Mouse (Mus musculus) G1E (cell line): Measurements from ENCODE around the gene AK157302. TPM values are rescaled to one million over a fixed set of nuclear protein-coding genes. Genes with fewer than 3 reads are reported as not detected.

Experiments
- ATAC-seq: 2 replicates; pipeline ENCODE4 v1.8.0; 2016; ENCODE audit warnings: mild to moderate bottlenecking; ENCODE audit not compliant: insufficient number of reproducible peaks, poor library complexity, low FRiP score, severe bottlenecking; ENCODE audit errors: extremely low read depth
- DNase-seq: peaks from one replicate; pipeline ENCODE4 v3.0.0; 2012; ENCODE audit warnings: low spot score
- H3K27me3 ChIP-seq: 2 replicates; pipeline ENCODE4 v1.6.1; 2012; ENCODE audit warnings: mild to moderate bottlenecking, low read length, inconsistent platforms; ENCODE audit not compliant: insufficient read depth
- H3K36me3 ChIP-seq: replicated peaks from 2 replicates; pipeline ENCODE3; 2012; ENCODE audit warnings: mild to moderate bottlenecking, inconsistent platforms
- H3K4me1 ChIP-seq: 2 replicates; pipeline ENCODE4 v1.6.1; 2012; ENCODE audit warnings: low read depth, low read length, inconsistent platforms, mixed read lengths; ENCODE audit not compliant: insufficient read depth
- H3K4me3 ChIP-seq: 2 replicates; pipeline ENCODE4 v1.5.1; 2012; ENCODE audit warnings: low read depth, mild to moderate bottlenecking, inconsistent platforms, low read length, moderate library complexity, mixed read lengths
- H3K9me3 ChIP-seq: replicated peaks from 2 replicates; pipeline ENCODE4 v1.6.1; 2012; ENCODE audit warnings: inconsistent platforms
- CTCF ChIP-seq: IDR thresholded peaks from 2 replicates; pipeline ENCODE4 v1.5.1; 2012; ENCODE audit warnings: low read depth, low read length, inconsistent platforms, mixed read lengths
- GATA1 ChIP-seq: IDR thresholded peaks from 2 replicates; pipeline ENCODE4 v1.6.1; 2012; ENCODE audit warnings: borderline replicate concordance, low read length, inconsistent platforms, mixed read lengths
- GATA2 ChIP-seq: IDR thresholded peaks from 2 replicates; pipeline ENCODE4 v1.6.1; 2012; ENCODE audit warnings: low read depth, low read length, inconsistent platforms, borderline replicate concordance
- POLR2AphosphoS5 ChIP-seq: IDR thresholded peaks from 2 replicates; pipeline ENCODE4 v1.6.1; 2012; ENCODE audit warnings: low read depth, low read length, inconsistent platforms; ENCODE audit not compliant: insufficient replicate concordance
- TAL1 ChIP-seq: conservative IDR thresholded peaks from 2 replicates; pipeline ENCODE4 v1.6.1; 2012; ENCODE audit warnings: low read depth, low read length, inconsistent platforms, mixed read lengths
- polyA plus RNA-seq: library from polyadenylated mRNA; stranded (reverse); fragments of >175 nt; gene quantifications from 2 replicates; pipeline ENCODE4 v1.2.3, GENCODE M21; 2012
- total RNA-seq, 2 experiments: library from RNA; stranded (forward) in 1 of 2; stranded (reverse) in 1 of 2; fragments of 200-1000 nt in 1 of 2; fragments of >200 nt in 1 of 2; fragmentation: Nextera tagmentation in 1 of 2; gene quantifications; 2 replicates each; pipeline ENCODE4 v1.2.3; 2014 to 2017

Gene AK157302
- total and polyA plus RNA-seq, 3 experiments: 0.07 to 1.7 (median 0.22) TPM

DNA sequence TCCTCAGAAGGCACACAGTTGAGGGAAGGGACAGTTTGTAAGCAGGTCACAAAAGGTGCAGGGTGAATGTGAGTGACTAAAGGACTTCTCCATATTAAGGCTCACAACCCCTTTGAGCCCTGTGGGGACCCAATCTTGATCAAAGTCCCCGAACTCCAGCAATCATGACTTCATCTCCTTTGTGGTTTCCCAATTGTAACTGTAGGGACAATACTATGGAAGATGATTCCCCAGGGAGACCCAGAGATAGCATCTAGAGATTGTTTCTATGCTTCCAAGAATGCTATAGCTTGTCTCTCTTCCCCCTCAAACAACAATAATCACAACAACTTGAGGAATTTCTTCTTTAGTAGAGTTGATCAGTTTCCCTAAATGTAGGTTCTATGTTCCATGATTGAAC, 47.7 kb downstream of the AK157302 start, which contains the start of gene Olfr1366:
Gene Olfr1366 (minus strand): TSS at position 101 of the 400 bp plus-strand sequence.
- Histone ChIP-seq H3K4me1 (no peaks in the 10 kb centered on the region), H3K4me3 (no peak within 1 kb of the TSS), H3K36me3 (no peaks in the 10 kb centered on the region), H3K9me3 (no peaks in the 10 kb centered on the region), H3K27me3 (peaks cover 13% of the 10 kb centered on the region)
- no peak for ATAC-seq
- no peak for DNase-seq
- no peak for TF ChIP-seq GATA2
- TF ChIP-seq CTCF: no peak
- no peak for TF ChIP-seq TAL1
- TF ChIP-seq GATA1: no peak
- TF ChIP-seq POLR2AphosphoS5: no peak

Other genes with a start within 250 kb of the AK157302 start
Only the 20 nearest of the 25 such genes appear.
- gene Gpx5, start 202.5 kb upstream of the AK157302 start, total RNA-seq (2014; fragmentation: Nextera tagmentation): not detected in 2 replicates
- 0.11 TPM in 1 of 2 replicates, not detected in the other for gene Gpx5, start 202.5 kb upstream of the AK157302 start, total RNA-seq (2017)
- not detected in 2 replicates for gene Gpx5, start 202.5 kb upstream of the AK157302 start, polyA plus RNA-seq
- not detected in 2 replicates for gene Gpx6, start 183.1 kb upstream of the AK157302 start, total RNA-seq (2014; fragmentation: Nextera tagmentation)
- 0.11 and 0.29 TPM in 2 replicates for gene Gpx6, start 183.1 kb upstream of the AK157302 start, total RNA-seq (2017)
- not detected in 2 replicates for gene Gpx6, start 183.1 kb upstream of the AK157302 start, polyA plus RNA-seq
- not detected in 2 replicates for gene Olfr1367, start 148.3 kb upstream of the AK157302 start, total RNA-seq (2014; fragmentation: Nextera tagmentation)
- 0.44 TPM in 1 of 2 replicates, not detected in the other for gene Olfr1367, start 148.3 kb upstream of the AK157302 start, total RNA-seq (2017)
- not detected in 2 replicates for gene Olfr1367, start 148.3 kb upstream of the AK157302 start, polyA plus RNA-seq
- gene Zscan12, start 132.4 kb upstream of the AK157302 start, total RNA-seq (2014; fragmentation: Nextera tagmentation): 10.7 and 14.6 TPM in 2 replicates
- gene Zscan12, start 132.4 kb upstream of the AK157302 start, total RNA-seq (2017): 16.2 and 16.8 TPM in 2 replicates
- gene Zscan12, start 132.4 kb upstream of the AK157302 start, polyA plus RNA-seq: 3.4 and 4.0 TPM in 2 replicates
- gene Zkscan3, start 92.5 kb upstream of the AK157302 start, total RNA-seq (2014; fragmentation: Nextera tagmentation): 60.6 and 78.1 TPM in 2 replicates
- 59.0 and 59.3 TPM in 2 replicates for gene Zkscan3, start 92.5 kb upstream of the AK157302 start, total RNA-seq (2017)
- gene Zkscan3, start 92.5 kb upstream of the AK157302 start, polyA plus RNA-seq: 4.6 and 5.5 TPM in 2 replicates
- gene Pgbd1, start 54.2 kb upstream of the AK157302 start, total RNA-seq (2014; fragmentation: Nextera tagmentation): 5.9 and 6.8 TPM in 2 replicates
- 3.9 and 4.9 TPM in 2 replicates for gene Pgbd1, start 54.2 kb upstream of the AK157302 start, total RNA-seq (2017)
- gene Pgbd1, start 54.2 kb upstream of the AK157302 start, polyA plus RNA-seq: 0.21 and 0.22 TPM in 2 replicates
- 43.0 and 43.6 TPM in 2 replicates for gene Zscan26, start 41.5 kb upstream of the AK157302 start, total RNA-seq (2014; fragmentation: Nextera tagmentation)
- gene Zscan26, start 41.5 kb upstream of the AK157302 start, total RNA-seq (2017): 34.7 TPM in 2 replicates
- 3.2 and 3.4 TPM in 2 replicates for gene Zscan26, start 41.5 kb upstream of the AK157302 start, polyA plus RNA-seq
- gene Nkapl, start 26.7 kb upstream of the AK157302 start, total RNA-seq (2014; fragmentation: Nextera tagmentation): 2.2 TPM in 1 of 2 replicates, not detected in the other
- gene Nkapl, start 26.7 kb upstream of the AK157302 start, total RNA-seq (2017): 0.66 and 1.1 TPM in 2 replicates
- 0.53 and 0.54 TPM in 2 replicates for gene Nkapl, start 26.7 kb upstream of the AK157302 start, polyA plus RNA-seq
- not detected in 2 replicates for gene Zkscan4, start 16.3 kb upstream of the AK157302 start, total RNA-seq (2014; fragmentation: Nextera tagmentation)
- gene Zkscan4, start 16.3 kb upstream of the AK157302 start, total RNA-seq (2017): 0.05 and 0.12 TPM in 2 replicates
- gene Zkscan4, start 16.3 kb upstream of the AK157302 start, polyA plus RNA-seq: not detected in 2 replicates
- not detected in 2 replicates for gene Gm10065, start 15.8 kb upstream of the AK157302 start, total RNA-seq (2014; fragmentation: Nextera tagmentation)
- 0.64 and 0.93 TPM in 2 replicates for gene Gm10065, start 15.8 kb upstream of the AK157302 start, total RNA-seq (2017)
- not detected in 2 replicates for gene Gm10065, start 15.8 kb upstream of the AK157302 start, polyA plus RNA-seq
- gene Gm11273, start 6.2 kb downstream of the AK157302 start, total RNA-seq (2014; fragmentation: Nextera tagmentation): 5.1 and 9.0 TPM in 2 replicates
- 9.9 and 11.6 TPM in 2 replicates for gene Gm11273, start 6.2 kb downstream of the AK157302 start, total RNA-seq (2017)
- gene Gm11273, start 6.2 kb downstream of the AK157302 start, polyA plus RNA-seq: 38.3 and 48.1 TPM in 2 replicates
- 36.9 and 42.1 TPM in 2 replicates for gene Zkscan8, start 35.9 kb downstream of the AK157302 start, total RNA-seq (2014; fragmentation: Nextera tagmentation)
- 14.2 and 15.7 TPM in 2 replicates for gene Zkscan8, start 35.9 kb downstream of the AK157302 start, total RNA-seq (2017)
- 4.3 and 5.8 TPM in 2 replicates for gene Zkscan8, start 35.9 kb downstream of the AK157302 start, polyA plus RNA-seq
- gene Olfr1366, start 47.6 kb downstream of the AK157302 start, total RNA-seq (2014; fragmentation: Nextera tagmentation): not detected in 2 replicates
- gene Olfr1366, start 47.6 kb downstream of the AK157302 start, total RNA-seq (2017): 0.23 and 0.44 TPM in 2 replicates
- gene Olfr1366, start 47.6 kb downstream of the AK157302 start, polyA plus RNA-seq: not detected in 2 replicates
- not detected in 2 replicates for gene Olfr1535, start 64.7 kb downstream of the AK157302 start, total RNA-seq (2014; fragmentation: Nextera tagmentation)
- 0.06 and 0.11 TPM in 2 replicates for gene Olfr1535, start 64.7 kb downstream of the AK157302 start, total RNA-seq (2017)
- not detected in 2 replicates for gene Olfr1535, start 64.7 kb downstream of the AK157302 start, polyA plus RNA-seq
- gene Olfr1364, start 86.5 kb downstream of the AK157302 start, total RNA-seq (2014; fragmentation: Nextera tagmentation): not detected in 2 replicates
- gene Olfr1364, start 86.5 kb downstream of the AK157302 start, total RNA-seq (2017): 0.17 and 0.27 TPM in 2 replicates
- gene Olfr1364, start 86.5 kb downstream of the AK157302 start, polyA plus RNA-seq: not detected in 2 replicates
- gene Olfr1362, start 118.8 kb downstream of the AK157302 start, total RNA-seq (2014; fragmentation: Nextera tagmentation): not detected in 2 replicates
- 0.06 TPM in 1 of 2 replicates, not detected in the other for gene Olfr1362, start 118.8 kb downstream of the AK157302 start, total RNA-seq (2017)
- gene Olfr1362, start 118.8 kb downstream of the AK157302 start, polyA plus RNA-seq: not detected in 2 replicates
- not detected in 2 replicates for gene Olfr11, start 147.3 kb downstream of the AK157302 start, total RNA-seq (2014; fragmentation: Nextera tagmentation)
- gene Olfr11, start 147.3 kb downstream of the AK157302 start, total RNA-seq (2017): 0.05 TPM in 1 of 2 replicates, not detected in the other
- not detected in 2 replicates for gene Olfr11, start 147.3 kb downstream of the AK157302 start, polyA plus RNA-seq
- not detected in 2 replicates for gene Olfr1361, start 168.2 kb downstream of the AK157302 start, total RNA-seq (2014; fragmentation: Nextera tagmentation)
- 0.05 and 0.17 TPM in 2 replicates for gene Olfr1361, start 168.2 kb downstream of the AK157302 start, total RNA-seq (2017)
- gene Olfr1361, start 168.2 kb downstream of the AK157302 start, polyA plus RNA-seq: not detected in 2 replicates
- not detected in 2 replicates for gene Olfr1360, start 182.2 kb downstream of the AK157302 start, total RNA-seq (2014; fragmentation: Nextera tagmentation)
- not detected in 2 replicates for gene Olfr1360, start 182.2 kb downstream of the AK157302 start, total RNA-seq (2017)
- not detected in 2 replicates for gene Olfr1360, start 182.2 kb downstream of the AK157302 start, polyA plus RNA-seq
- gene Olfr1359, start 202.9 kb downstream of the AK157302 start, total RNA-seq (2014; fragmentation: Nextera tagmentation): not detected in 2 replicates
- gene Olfr1359, start 202.9 kb downstream of the AK157302 start, total RNA-seq (2017): 0.12 and 0.22 TPM in 2 replicates
- gene Olfr1359, start 202.9 kb downstream of the AK157302 start, polyA plus RNA-seq: not detected in 2 replicates